Mouse (Mus musculus) small intestine, adult 2 months (tissue): ENCODE data around the gene Mettl17.

ENCODE experiments used
- CTCF ChIP-seq: fragments of 200-500 bp; IDR thresholded peaks from 2 replicates; pipeline ENCODE4 v1.5.1; 2012; ENCODE audit warnings: low read depth, mild to moderate bottlenecking, control low read depth, inconsistent platforms, low read length, moderate library complexity, mixed read lengths; ENCODE audit not compliant: insufficient replicate concordance, insufficient read length; ENCODE audit errors: extremely low read depth
- POLR2A ChIP-seq: fragments of 200-500 bp; IDR thresholded peaks from 2 replicates; pipeline ENCODE4 v1.6.1; 2012; ENCODE audit warnings: low read depth, mild to moderate bottlenecking, control low read depth, inconsistent platforms, low read length, moderate library complexity

GRCm38 (mm10) chr14:51923492-51923891, 38.9 kb downstream of the Mettl17 start:
- TF ChIP-seq CTCF (no peak), POLR2A (no peak)
